ENCODE assay signal across 9 mouse cellular contexts in the genomic region with DNA sequence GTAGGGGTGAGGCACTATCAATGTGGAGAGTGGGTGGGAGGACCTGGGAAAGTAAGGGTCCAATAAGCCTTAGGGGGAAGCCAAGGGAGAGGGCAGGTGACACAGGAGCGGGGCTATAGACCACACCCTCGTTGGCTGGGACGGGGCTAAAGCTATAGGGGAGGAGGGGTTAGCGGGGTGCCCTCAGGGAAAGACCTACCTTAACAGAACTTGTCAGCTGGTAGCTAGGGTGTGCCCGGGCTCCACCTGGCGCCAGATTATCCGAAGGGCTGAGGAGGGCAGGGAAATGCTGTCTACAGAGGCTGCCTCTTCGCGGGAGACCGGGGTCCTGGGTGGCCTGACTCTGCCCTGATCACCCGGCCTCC. TPM values are rescaled to one million over a fixed set of nuclear protein-coding genes. Genes with fewer than 3 reads are reported as not detected.
DNase-seq lines count a peak whose midpoint lies in the region; ATAC-seq and TF ChIP-seq lines count a peak whose summit lies in the region.
"Had no signal": no experiment of that assay in that cellular context is flagged by ENCODE, and none has a peak within 500 bp of the region (broad histone marks: within the 10 kb centered on the region; RNA-seq: fewer than 3 reads in every experiment).

No protein-coding gene starts in this region.

- H3K4me1 ChIP-seq in erythroblast, embryonic 14.5 days (ENCODE audit: control insufficient read depth) = peaks cover 26% of the 10 kb centered on the region
- peaks cover 29% of the 10 kb centered on the region for H3K4me1 ChIP-seq in lung, embryonic 14.5 days (ENCODE audit: insufficient read depth)
- H3K4me1 ChIP-seq in intestine, embryonic 16.5 days (ENCODE audit: control insufficient read depth, insufficient read depth, low read length) = peaks cover 48% of the 10 kb centered on the region
- H3K4me1 ChIP-seq in stomach, embryonic 14.5 days (ENCODE audit: control insufficient read depth, insufficient read depth, low read length) = peaks cover 38% of the 10 kb centered on the region

- DNase-seq in lung, embryonic 14.5 days = no peak
- DNase-seq in lung, postnatal 25 days (ENCODE audit: low spot score) = no peak
- no peak for DNase-seq in urinary bladder, adult 2 months (ENCODE audit: low spot score)
- DNase-seq in spleen, postnatal 14 days (ENCODE audit: low spot score in 2 of 2) = no peak
- DNase-seq: thymus, postnatal 14 days had no signal

- ATAC-seq in erythroblast, adult 5-6 weeks (replicated peaks; ENCODE audit: low FRiP score, poor library complexity, severe bottlenecking) = no peak
- ATAC-seq in lung, embryonic 14.5 days (ENCODE audit: insufficient read depth) = 0 out of 2 replicates have a peak, but pooled peaks have one; percentile 1
- peak; percentile 55 for ATAC-seq in intestine, embryonic 16.5 days
- peak; percentile 56 for ATAC-seq in stomach, embryonic 14.5 days (ENCODE audit: insufficient number of reproducible peaks, insufficient read depth, low FRiP score, low read depth)

- H3K27me3 ChIP-seq in erythroblast, embryonic 14.5 days (ENCODE audit: control insufficient read depth) = peaks cover 68% of the 10 kb centered on the region
- peaks cover 37% of the 10 kb centered on the region for H3K27me3 ChIP-seq in lung, embryonic 14.5 days (ENCODE audit: insufficient read depth, low read length)
- H3K27me3 ChIP-seq in intestine, embryonic 16.5 days (replicated peaks; ENCODE audit: control insufficient read depth, insufficient read depth, low read length) = 0 out of 2 replicates have a peak, but pooled peaks cover 6% of the 10 kb centered on the region
- H3K27me3 ChIP-seq in stomach, embryonic 14.5 days (ENCODE audit: control insufficient read depth, insufficient read depth, low read length) = 0 out of 2 replicates have a peak, but pooled peaks cover 5% of the 10 kb centered on the region

- no peak overlapping the region for H3K27ac ChIP-seq in lung, embryonic 14.5 days (ENCODE audit: low read depth)
- H3K27ac ChIP-seq in intestine, embryonic 16.5 days (ENCODE audit: low read length) = no peak overlapping the region
- no peak overlapping the region for H3K27ac ChIP-seq in stomach, embryonic 14.5 days (ENCODE audit: low read length)

- peak overlapping the region; percentile 52 for H3K4me3 ChIP-seq in erythroblast, embryonic 14.5 days (replicated peaks)
- H3K4me3 ChIP-seq in lung, embryonic 14.5 days (ENCODE audit: low read depth, low read length) = peak overlapping the region; percentile 38
- H3K4me3 ChIP-seq in intestine, embryonic 16.5 days (ENCODE audit: low read length) = peak overlapping the region; percentile 52; the same call in 1 of the 2 replicates
- H3K4me3 ChIP-seq in stomach, embryonic 14.5 days (ENCODE audit: low read depth, low read length) = peak overlapping the region; percentile 41

- 19% methylated on average over 11 of the region's 11 CpGs for WGBS in lung, embryonic 14.5 days
- WGBS in intestine, embryonic 16.5 days = 17% methylated on average over 11 of the region's 11 CpGs
- WGBS in stomach, embryonic 14.5 days = 17% methylated on average over 11 of the region's 11 CpGs

- no peaks in the 10 kb centered on the region for H3K36me3 ChIP-seq in erythroblast, embryonic 14.5 days (ENCODE audit: control insufficient read depth)
- H3K36me3 ChIP-seq in lung, embryonic 14.5 days (ENCODE audit: insufficient read depth) = 0 out of 2 replicates have a peak, but pooled peaks cover 17% of the 10 kb centered on the region
- peaks cover 8% of the 10 kb centered on the region; the same call in 1 of the 2 replicates for H3K36me3 ChIP-seq in intestine, embryonic 16.5 days (ENCODE audit: control insufficient read depth, insufficient read depth, low read length)
- H3K36me3 ChIP-seq in stomach, embryonic 14.5 days (ENCODE audit: control insufficient read depth, insufficient read depth, low read length) = peaks cover 10% of the 10 kb centered on the region

- peak overlapping the region; percentile 69 for H3K4me2 ChIP-seq in lung, embryonic 14.5 days
- H3K4me2 ChIP-seq in intestine, embryonic 16.5 days (ENCODE audit: low read depth, low read length) = peak overlapping the region; percentile 78
- H3K4me2 ChIP-seq in stomach, embryonic 14.5 days (replicated peaks; ENCODE audit: low read depth, low read length) = peak overlapping the region; percentile 63

- peaks cover 2% of the 10 kb centered on the region; the same call in 1 of the 2 replicates for H3K9me3 ChIP-seq in erythroblast, embryonic 14.5 days (ENCODE audit: control insufficient read depth, low read length)
- no peaks in the 10 kb centered on the region for H3K9me3 ChIP-seq in lung, embryonic 14.5 days (ENCODE audit: low read depth, low read length)
- H3K9me3 ChIP-seq in intestine, embryonic 16.5 days (ENCODE audit: control insufficient read depth, low read length) = no peaks in the 10 kb centered on the region
- no peaks in the 10 kb centered on the region for H3K9me3 ChIP-seq in stomach, embryonic 14.5 days (ENCODE audit: control insufficient read depth, low read depth, low read length)

- no peak for TF ChIP-seq CTCF in lung, embryonic 14.5 days (IDR thresholded peaks at IDR 0.05; ENCODE audit: low read depth)

- no peak overlapping the region for H3K9ac ChIP-seq in lung, embryonic 14.5 days
- H3K9ac ChIP-seq in intestine, embryonic 16.5 days (ENCODE audit: low read depth, low read length) = peak overlapping the region; percentile 67; the same call in 1 of the 2 replicates
- H3K9ac ChIP-seq in stomach, embryonic 14.5 days (replicated peaks; ENCODE audit: low read depth, low read length) = no peak overlapping the region

RNA-seq across cellular contexts. Expression of gene Arhgef19, which starts 9.3 kb away (rescaled TPM):
- 0.08 and 0.12 TPM in 2 replicates for polyA plus RNA-seq in erythroblast, embryonic 14.5 days (2012)
- total RNA-seq in erythroblast, adult 5-6 weeks (2015; ENCODE audit: low replicate concordance) = not detected in 2 replicates
- not detected in 2 replicates for total RNA-seq in erythroblast, adult 5-6 weeks (2017; ENCODE audit: low replicate concordance)
- polyA plus RNA-seq in lung, embryonic 14.5 days (2014; fragmentation: Nextera tagmentation; extraction: Ambion mirVana) = 20.1 and 21.1 TPM in 2 replicates
- polyA plus RNA-seq in intestine, embryonic 16.5 days (2015; fragmentation: Nextera tagmentation; extraction: Ambion mirVana) = 15.0 and 15.1 TPM in 2 replicates
- polyA plus RNA-seq in stomach, embryonic 14.5 days (2014; fragmentation: Nextera tagmentation; extraction: Ambion mirVana) = 23.0 and 26.4 TPM in 2 replicates
- 8.3 and 13.5 TPM in 2 replicates for polyA plus RNA-seq in urinary bladder, adult 2 months (2012; rRNA removed)

RNA-seq across cellular contexts. Expression of gene Rsg1, which starts 34.8 kb away (rescaled TPM):
- not detected in 2 replicates for polyA plus RNA-seq in erythroblast, embryonic 14.5 days (2012)
- not detected in 2 replicates for total RNA-seq in erythroblast, adult 5-6 weeks (2015; ENCODE audit: low replicate concordance)
- 0.42 TPM in 1 of 2 replicates, not detected in the other for total RNA-seq in erythroblast, adult 5-6 weeks (2017; ENCODE audit: low replicate concordance)
- 5.3 and 6.3 TPM in 2 replicates for polyA plus RNA-seq in lung, embryonic 14.5 days (2014; fragmentation: Nextera tagmentation; extraction: Ambion mirVana)
- polyA plus RNA-seq in intestine, embryonic 16.5 days (2015; fragmentation: Nextera tagmentation; extraction: Ambion mirVana) = 4.2 and 5.1 TPM in 2 replicates
- 5.2 and 6.5 TPM in 2 replicates for polyA plus RNA-seq in stomach, embryonic 14.5 days (2014; fragmentation: Nextera tagmentation; extraction: Ambion mirVana)
- 2.4 and 2.6 TPM in 2 replicates for polyA plus RNA-seq in urinary bladder, adult 2 months (2012; rRNA removed)

RNA-seq across cellular contexts. Expression of gene Epha2, which starts 52.4 kb away (rescaled TPM):
- polyA plus RNA-seq in erythroblast, embryonic 14.5 days (2012) = not detected in 2 replicates
- total RNA-seq in erythroblast, adult 5-6 weeks (2015; ENCODE audit: low replicate concordance) = not detected in 2 replicates
- total RNA-seq in erythroblast, adult 5-6 weeks (2017; ENCODE audit: low replicate concordance) = 0.14 TPM in 1 of 2 replicates, not detected in the other
- 6.9 and 7.6 TPM in 2 replicates for polyA plus RNA-seq in lung, embryonic 14.5 days (2014; fragmentation: Nextera tagmentation; extraction: Ambion mirVana)
- polyA plus RNA-seq in intestine, embryonic 16.5 days (2015; fragmentation: Nextera tagmentation; extraction: Ambion mirVana) = 7.6 and 8.5 TPM in 2 replicates
- 2.8 and 3.4 TPM in 2 replicates for polyA plus RNA-seq in stomach, embryonic 14.5 days (2014; fragmentation: Nextera tagmentation; extraction: Ambion mirVana)
- polyA plus RNA-seq in urinary bladder, adult 2 months (2012; rRNA removed) = 20.2 and 25.6 TPM in 2 replicates
